Mouse (Mus musculus): ENCODE data around the gene Zfp534. TPM values are rescaled to one million over a fixed set of nuclear protein-coding genes. Genes with fewer than 3 reads are reported as not detected.
"Not testable (repeated sequence)": the region's sequence is repeated elsewhere in the genome, so short reads cannot be mapped to it uniquely, and the experiment has no call there.

Zfp534 gene
- not detected for total RNA-seq (2021)

DNA sequence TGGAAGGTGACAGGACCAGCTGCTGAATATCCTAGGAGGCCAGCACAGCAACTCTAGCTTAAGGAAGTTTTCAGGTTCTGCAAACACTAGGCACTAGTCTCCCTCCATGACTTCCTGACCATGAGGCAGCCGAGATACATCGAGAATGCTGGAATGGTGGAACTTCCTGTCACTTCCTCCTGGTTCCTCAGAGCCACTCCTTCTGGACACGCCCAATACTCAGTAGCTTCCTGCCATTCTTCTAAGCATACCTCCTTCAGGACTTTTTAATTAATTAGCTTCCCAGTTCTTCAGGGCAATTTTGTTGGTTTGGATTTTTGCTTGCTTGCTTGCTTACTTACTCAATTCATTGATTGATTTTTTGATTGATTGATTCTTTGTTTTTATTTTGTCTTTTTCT, at the start of gene Zfp534:
Gene Zfp534, minus strand, starts transcription at position 101 of the 400 bp plus-strand sequence.
- not testable (repeated sequence) for DNase-seq (ENCODE audit: extremely low spot score in 1 of 2, low spot score in 1 of 2)

DNA sequence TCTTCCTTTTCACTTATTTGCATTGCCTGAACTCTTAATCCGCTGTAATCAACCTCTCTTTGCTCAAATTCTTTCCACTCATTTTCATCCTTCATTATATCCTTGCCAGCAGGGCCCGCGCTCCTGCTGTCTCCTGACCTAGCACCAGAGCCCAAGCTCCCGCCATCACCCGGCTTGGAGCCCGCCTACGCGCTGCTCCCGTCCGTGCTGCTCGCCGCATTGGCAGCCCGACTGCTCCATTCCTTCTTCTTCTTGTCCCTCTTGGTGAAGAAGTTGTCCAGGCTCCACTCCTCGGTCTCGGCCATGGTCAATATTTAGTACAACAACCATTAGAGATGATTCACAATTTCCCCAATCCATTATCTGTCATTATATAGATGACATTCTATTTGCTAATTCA, 43.9 kb upstream of the Zfp534 start:
- DNase-seq (ENCODE audit: extremely low spot score in 1 of 2, low spot score in 1 of 2) = not testable (repeated sequence)

DNA sequence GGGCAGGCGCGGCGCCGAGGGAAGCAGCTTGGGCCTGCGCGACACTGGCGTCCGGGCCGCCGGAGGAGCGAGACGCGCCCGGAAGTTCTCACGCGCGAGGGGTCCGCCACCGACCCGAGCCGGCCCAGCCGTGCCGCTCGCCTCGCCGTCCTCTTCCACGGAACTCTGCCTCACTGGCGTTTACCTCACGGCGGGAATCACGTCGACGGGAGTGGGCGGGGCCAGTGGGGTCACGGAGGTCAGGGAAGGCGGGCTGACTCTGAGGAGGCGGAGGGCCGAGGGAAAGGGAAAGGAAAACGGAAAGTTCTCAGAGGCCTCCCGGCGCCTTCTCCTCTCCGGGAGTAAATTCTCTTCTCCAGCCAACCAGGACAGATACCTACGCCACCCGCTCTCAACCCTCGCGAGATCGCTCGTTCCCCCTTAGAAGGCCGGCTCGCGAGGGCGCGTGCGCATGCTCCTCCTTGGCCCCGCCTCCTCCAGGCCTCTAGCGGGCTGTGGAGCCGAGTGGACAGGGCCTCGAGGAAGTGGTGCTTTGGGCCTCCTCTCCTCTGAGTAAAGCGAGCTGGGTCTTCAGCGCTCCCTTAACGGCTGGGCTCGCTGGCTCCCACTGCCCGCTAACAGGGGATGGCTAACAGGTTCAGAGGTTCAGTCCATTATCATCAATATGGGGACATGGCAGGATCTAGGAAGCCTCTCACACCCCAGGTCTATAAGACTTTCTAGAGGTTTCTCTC, 36.5 kb upstream of the Zfp534 start:
- DNase-seq (ENCODE audit: extremely low spot score in 1 of 2, low spot score in 1 of 2) = not testable (repeated sequence)

DNA sequence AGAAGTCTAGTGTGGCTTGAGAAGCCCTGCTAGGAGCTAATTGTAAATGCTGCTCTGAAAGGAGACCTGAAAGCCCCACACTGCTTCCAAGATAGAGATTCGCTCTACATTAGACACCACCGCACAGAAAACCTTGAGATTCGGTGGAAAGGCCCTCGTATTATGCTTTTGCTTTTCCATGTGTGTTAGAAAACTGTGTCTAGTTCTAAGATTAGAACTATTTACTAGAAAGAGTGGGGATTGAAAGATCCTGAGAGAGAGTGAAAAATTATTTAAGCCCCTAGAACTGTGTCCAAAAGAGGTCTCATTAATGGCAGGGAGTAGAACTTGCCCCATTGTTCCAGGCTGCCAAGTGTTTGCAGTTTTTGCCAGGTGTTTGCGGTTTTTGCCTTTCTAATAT, 47.1 kb downstream of the Zfp534 start:
- not testable (repeated sequence) for DNase-seq (ENCODE audit: extremely low spot score in 1 of 2, low spot score in 1 of 2)

DNA sequence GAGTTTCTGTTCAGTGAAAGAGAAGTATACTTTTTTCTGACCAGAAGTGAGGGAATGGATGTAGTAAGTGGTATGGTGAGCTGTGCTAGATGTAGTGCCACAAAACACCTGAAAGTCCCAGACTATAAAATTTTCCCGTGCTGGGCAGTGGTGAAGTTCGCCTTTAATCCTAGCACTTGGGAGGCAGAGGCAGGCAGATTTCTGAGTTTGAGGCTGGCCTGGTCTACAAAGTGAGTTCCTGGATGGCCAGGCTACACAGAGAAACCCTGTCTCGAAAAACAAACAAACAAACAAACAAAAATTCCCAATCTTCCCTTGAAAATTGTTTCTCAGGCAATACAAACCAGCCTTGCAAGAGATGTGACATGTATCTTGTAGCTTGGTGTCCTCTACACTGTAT, 54.9 kb downstream of the Zfp534 start:
- DNase-seq (ENCODE audit: extremely low spot score in 1 of 2, low spot score in 1 of 2) = not testable (repeated sequence)

DNA sequence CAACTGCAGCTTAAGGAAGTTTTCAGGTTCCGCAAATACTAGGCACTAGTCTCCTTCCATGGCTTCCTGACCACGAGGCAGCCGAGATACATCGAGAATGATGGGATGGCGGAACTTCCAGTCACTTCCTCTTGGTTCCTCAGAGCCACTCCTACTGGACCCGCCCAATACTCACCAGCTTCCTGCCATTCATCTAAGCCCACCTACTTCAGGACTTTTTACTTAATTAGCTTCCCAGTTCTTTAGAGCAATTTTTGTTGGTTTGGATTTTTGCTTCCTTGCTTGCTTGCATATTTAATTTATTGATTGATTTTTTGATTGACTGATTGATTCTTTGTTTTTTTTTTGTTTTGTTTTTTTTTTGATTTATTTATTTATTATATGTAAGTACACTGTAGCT, 59.9 kb downstream of the Zfp534 start, which contains the start of gene Zfp979:
Gene Zfp979, minus strand, starts transcription at position 101 of the 400 bp plus-strand sequence.
- DNase-seq (ENCODE audit: extremely low spot score in 1 of 2, low spot score in 1 of 2) = not testable (repeated sequence)

DNA sequence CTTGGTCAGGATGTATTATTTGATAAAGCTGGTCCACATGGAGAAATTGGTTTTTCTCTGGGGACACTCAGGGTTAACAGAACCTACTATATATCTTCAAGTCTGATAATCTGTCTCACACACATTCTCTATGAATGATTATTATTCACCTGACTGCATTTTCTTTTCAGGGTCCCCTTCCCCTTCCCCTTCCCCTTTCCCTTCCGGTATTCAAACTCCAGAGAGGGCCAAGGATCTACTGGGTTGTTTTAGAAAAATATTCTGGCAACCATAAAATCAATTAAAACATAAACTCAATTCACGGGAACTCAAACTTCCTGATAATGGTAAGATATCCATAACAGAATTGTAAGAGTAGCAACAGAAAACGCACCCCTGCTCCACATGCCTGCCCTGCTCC, 60.4 kb downstream of the Zfp534 start:
- DNase-seq (ENCODE audit: extremely low spot score in 1 of 2, low spot score in 1 of 2) = not testable (repeated sequence)

DNA sequence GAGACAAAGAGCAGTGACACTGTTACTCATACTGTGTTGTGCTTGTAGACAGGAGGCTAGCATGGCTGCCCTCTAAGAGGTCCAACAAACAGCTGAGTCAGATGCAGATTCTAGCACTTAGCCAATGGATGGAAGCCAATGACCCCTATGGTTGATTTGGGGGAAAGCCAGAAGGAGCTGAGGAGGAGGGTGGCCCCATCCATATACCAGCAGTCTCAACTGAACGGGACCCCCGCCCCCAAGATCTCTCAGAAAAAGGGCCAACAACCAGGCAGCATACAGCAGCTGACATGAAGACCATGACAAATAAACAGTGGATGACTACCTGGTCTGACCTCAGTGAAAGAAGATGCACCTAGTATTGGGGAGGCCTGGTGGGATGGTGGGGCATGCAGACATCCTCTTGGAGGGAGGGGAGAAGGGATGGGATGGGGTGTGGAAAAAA, 68.5 kb downstream of the Zfp534 start:
- not testable (repeated sequence) for DNase-seq (ENCODE audit: extremely low spot score in 1 of 2, low spot score in 1 of 2)

Other genes starting within 250 kb of the Zfp534 start
- 1 to 10 TPM; 2.2 to 3.2 TPM for gene Zfp982, start 210.1 kb downstream of the Zfp534 start, total RNA-seq (2021)
- under 1 TPM; 0.30 to 0.35 TPM for gene Gm16503, start 162.3 kb downstream of the Zfp534 start, total RNA-seq (2021)
- not detected for gene Zfp985, start 149.3 kb downstream of the Zfp534 start, total RNA-seq (2021)
- under 1 TPM; 0.31 to 0.44 TPM for gene Zfp979, start 60.0 kb downstream of the Zfp534 start, total RNA-seq (2021)
- gene Zfp984, start 107.2 kb upstream of the Zfp534 start, total RNA-seq (2021) = 1 to 10 TPM; 1.9 to 2.7 TPM
- 10 to 100 TPM; 17.4 to 18.1 TPM for gene Zfp933, start 145.8 kb upstream of the Zfp534 start, total RNA-seq (2021)
- gene Miip, start 166.3 kb upstream of the Zfp534 start, total RNA-seq (2021) = 10 to 100 TPM; 15.2 to 26.5 TPM
- 1 to 10 TPM; 7.9 to 8.5 TPM for gene Fv1, start 166.4 kb upstream of the Zfp534 start, total RNA-seq (2021)
- gene Mfn2, start 202.2 kb upstream of the Zfp534 start, total RNA-seq (2021) = 100 to 1,000 TPM; 191 to 194 TPM
- 10 to 100 TPM; 21.7 to 25.2 TPM for gene Plod1, start 234.2 kb upstream of the Zfp534 start, total RNA-seq (2021)
- gene 2510039O18Rik, start 238.3 kb upstream of the Zfp534 start, total RNA-seq (2021) = 10 to 100 TPM; 28.4 to 29.1 TPM